Mouse (Mus musculus) forebrain, embryonic 16.5 days (tissue): ENCODE measurements at regions not wholly inside any gene's neighbourhood (a gene's known extent, or its start where the extent isn't known, plus 50 kb on each side); places are given as distances from the start of the nearest gene placed in this dataset.

Source experiments
- ATAC-seq: fragments of 200-750 bp; cut with Nextera tagmentation; 2 replicates; pipeline ENCODE4 v1.8.0; 2017; ENCODE audit warnings: mild to moderate bottlenecking, moderate library complexity
- H3K27ac ChIP-seq: fragments of 300-500 bp; sonication (generic); 2 replicates; pipeline ENCODE4 v1.5.1; 2014; ENCODE audit warnings: low read length, control low read depth
- H3K27me3 ChIP-seq: fragments of 300-500 bp; sonication (generic); replicated peaks from 2 replicates; pipeline ENCODE4 v1.6.1; 2014; ENCODE audit warnings: low read length; ENCODE audit not compliant: control insufficient read depth, insufficient read depth
- H3K36me3 ChIP-seq: fragments of 300-500 bp; sonication (generic); 2 replicates; pipeline ENCODE4 v1.6.1; 2014; ENCODE audit not compliant: control insufficient read depth, insufficient read depth
- H3K4me1 ChIP-seq: fragments of 300-500 bp; sonication (generic); replicated peaks from 2 replicates; pipeline ENCODE4 v1.6.1; 2014; ENCODE audit warnings: low read length; ENCODE audit not compliant: control insufficient read depth, insufficient read depth
- H3K4me2 ChIP-seq: fragments of 300-500 bp; sonication (generic); 2 replicates; pipeline ENCODE4 v1.6.1; 2014; ENCODE audit warnings: mild to moderate bottlenecking, low read length, control low read depth
- H3K4me3 ChIP-seq: fragments of 300-500 bp; sonication (generic); replicated peaks from 2 replicates; pipeline ENCODE4 v1.5.1; 2014; ENCODE audit warnings: mild to moderate bottlenecking, low read length, control low read depth
- H3K9ac ChIP-seq: fragments of 300-500 bp; sonication (generic); replicated peaks from 2 replicates; pipeline ENCODE4 v1.6.1; 2014; ENCODE audit warnings: low read depth, low read length, control low read depth
- H3K9me3 ChIP-seq: fragments of 300-500 bp; sonication (generic); 2 replicates; pipeline ENCODE4 v1.6.1; 2016; ENCODE audit warnings: low read length; ENCODE audit not compliant: control insufficient read depth
- WGBS: fragments of 180-500 bp; shearing (Covaris S2); extraction: QIAGEN DNeasy Blood & Tissue Kit; methylation state at CpG from one replicate; pipeline ENCODE4 v1.1.7; 2014; 5-methylcytosine and 5-hydroxymethylcytosine counted together

- H3K9ac ChIP-seq: no peak overlapping the region
- peak overlapping the region; percentile 4 for H3K4me2 ChIP-seq
- no peaks in the 10 kb centered on the region for H3K27me3 ChIP-seq
- ATAC-seq: peak; percentile 89
- 0 out of 2 replicates have a peak overlapping the region, but pooled peaks have one; percentile 8 for H3K27ac ChIP-seq
- no peak overlapping the region for H3K4me3 ChIP-seq
- H3K9me3 ChIP-seq: no peaks in the 10 kb centered on the region
- 6% methylated on average over 12 of the region's 12 CpGs for WGBS
- H3K36me3 ChIP-seq: no peaks in the 10 kb centered on the region
- H3K4me1 ChIP-seq: peaks cover 13% of the 10 kb centered on the region
Measured at GRCm38 (mm10) chr11:40572953-40573757, 121.8 kb downstream of the Mat2b start.

DNA sequence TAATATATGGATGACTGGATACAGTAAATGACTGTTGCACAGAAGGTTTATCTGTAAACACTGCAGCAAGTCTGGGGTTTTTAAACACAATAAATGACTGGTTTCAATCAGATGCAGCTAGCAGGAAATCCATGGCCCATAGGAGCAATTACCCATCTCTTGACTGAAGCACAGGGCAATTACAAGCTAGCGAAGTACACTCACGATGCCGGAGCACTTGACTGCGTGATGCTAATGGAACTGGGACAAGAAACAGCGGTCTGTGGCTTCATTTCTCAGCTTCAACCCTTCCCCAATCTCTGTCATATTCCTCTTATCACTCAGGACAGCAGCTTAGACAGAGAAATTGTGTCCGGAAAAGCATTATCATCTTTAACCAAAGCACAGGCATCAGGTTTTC is 132.1 kb downstream of the Mat2b start:
- Histone ChIP-seq H3K36me3 (no peaks in the 10 kb centered on the region), H3K4me3 (no peak overlapping the region), H3K4me1 (no peaks in the 10 kb centered on the region), H3K27me3 (no peaks in the 10 kb centered on the region), H3K9me3 (no peaks in the 10 kb centered on the region), H3K9ac (no peak overlapping the region), H3K27ac (no peak overlapping the region), H3K4me2 (no peak overlapping the region)
- ATAC-seq: no peak
- WGBS: 79% methylated on average over 6 of the region's 6 CpGs

DNA sequence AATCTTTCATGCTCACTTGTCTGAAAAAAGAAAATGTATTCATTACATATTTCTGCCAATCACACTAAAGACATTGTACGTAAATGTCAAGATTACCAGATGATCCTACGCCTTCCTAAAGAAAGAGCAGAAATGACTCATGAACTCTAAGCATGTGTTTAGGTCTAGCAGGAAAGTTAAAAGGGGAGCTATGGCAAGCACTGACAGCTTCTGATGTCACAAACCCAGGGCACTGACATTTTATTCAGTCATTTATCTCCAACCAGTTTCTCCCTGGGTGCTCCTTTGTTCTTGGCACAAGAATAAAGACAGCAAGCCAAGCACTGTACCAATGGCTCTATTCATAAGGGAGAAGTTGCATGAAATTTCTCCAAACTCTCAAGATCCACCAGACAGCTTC is 133.0 kb downstream of the Mat2b start:
- Histone ChIP-seq H3K4me1 (no peaks in the 10 kb centered on the region), H3K9me3 (no peaks in the 10 kb centered on the region), H3K27ac (no peak overlapping the region), H3K9ac (no peak overlapping the region), H3K36me3 (no peaks in the 10 kb centered on the region), H3K27me3 (no peaks in the 10 kb centered on the region), H3K4me2 (no peak overlapping the region), H3K4me3 (no peak overlapping the region)
- 81% methylated on average over 2 of the region's 2 CpGs for WGBS
- ATAC-seq: no peak

GRCm38 (mm10) chr11:40561400-40561799 is 133.6 kb downstream of the Mat2b start:
- H3K9me3 ChIP-seq: no peaks in the 10 kb centered on the region
- ATAC-seq: no peak
- WGBS: 98% methylated on average over 2 of the region's 2 CpGs
- no peak overlapping the region for H3K4me3 ChIP-seq
- H3K9ac ChIP-seq: no peak overlapping the region
- H3K4me2 ChIP-seq: no peak overlapping the region
- no peaks in the 10 kb centered on the region for H3K27me3 ChIP-seq
- no peaks in the 10 kb centered on the region for H3K36me3 ChIP-seq
- no peaks in the 10 kb centered on the region for H3K4me1 ChIP-seq
- no peak overlapping the region for H3K27ac ChIP-seq

DNA sequence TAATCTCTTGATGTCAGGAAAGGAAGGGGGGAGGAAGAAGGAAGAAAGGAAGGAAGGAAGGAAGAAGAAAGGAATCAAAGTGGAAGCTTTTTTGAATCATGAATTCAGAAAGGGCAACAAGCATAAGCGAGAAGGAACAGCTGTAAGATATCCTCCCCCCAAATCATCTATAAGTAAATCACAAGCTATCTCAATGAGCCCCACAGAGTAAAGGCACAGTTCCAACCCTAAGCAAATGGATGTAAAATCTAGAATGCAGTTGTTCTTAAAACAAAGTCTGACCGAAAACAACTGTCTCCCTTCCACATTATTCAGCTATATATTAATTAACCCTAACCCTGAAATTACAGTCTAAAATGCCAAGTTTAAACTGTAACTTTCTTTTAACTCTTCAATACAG is 136.5 kb downstream of the Mat2b start:
- ATAC-seq: no peak
- H3K27ac ChIP-seq: no peak overlapping the region
- no peaks in the 10 kb centered on the region for H3K4me1 ChIP-seq
- H3K27me3 ChIP-seq: no peaks in the 10 kb centered on the region
- H3K4me2 ChIP-seq: no peak overlapping the region
- H3K9ac ChIP-seq: no peak overlapping the region
- no peak overlapping the region for H3K4me3 ChIP-seq
- no peaks in the 10 kb centered on the region for H3K9me3 ChIP-seq
- no peaks in the 10 kb centered on the region for H3K36me3 ChIP-seq
- 97% methylated on average over 2 of the region's 2 CpGs for WGBS

DNA sequence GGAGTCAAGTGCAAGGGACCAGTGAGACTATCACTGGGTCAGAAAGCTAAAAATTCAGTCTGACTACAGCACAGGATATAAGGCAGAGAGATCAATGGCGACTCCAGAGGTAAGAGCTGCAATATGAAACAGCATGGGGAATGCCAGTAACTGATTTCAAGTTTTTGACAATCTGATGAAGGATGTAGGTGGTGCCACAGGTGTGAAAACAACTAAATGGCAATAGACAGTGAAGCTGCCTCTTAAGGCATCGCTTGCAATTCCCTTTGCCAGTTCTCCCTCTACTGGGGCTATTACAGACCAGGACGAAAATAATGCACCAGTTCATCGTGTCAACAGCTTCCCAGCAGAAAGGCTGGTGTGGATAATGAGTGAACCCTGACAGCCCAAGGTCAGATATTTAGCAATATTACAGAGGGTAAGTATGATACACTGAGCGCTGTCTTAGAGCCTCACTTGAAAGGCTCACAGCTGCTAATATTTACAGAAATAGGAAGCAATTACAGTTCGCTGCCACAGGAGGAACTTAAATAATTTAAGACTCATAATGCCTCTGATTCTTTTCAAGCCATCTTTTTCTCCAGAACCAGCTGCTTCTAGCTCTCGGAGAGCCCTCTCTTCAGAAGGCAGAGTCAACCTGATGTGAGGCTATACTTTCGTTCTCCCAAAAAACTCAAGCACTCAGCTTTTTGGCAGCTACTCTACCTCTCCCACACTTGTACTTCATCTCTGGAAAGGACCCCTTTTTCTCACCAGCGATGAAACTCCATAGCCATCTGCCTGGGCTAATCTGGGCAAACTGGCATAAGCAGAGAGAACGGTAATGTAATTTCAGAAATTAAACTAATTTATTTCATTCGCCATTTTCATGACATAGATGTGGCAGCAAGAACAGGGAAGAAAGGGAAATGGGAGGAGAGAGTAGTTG is 139.9 kb downstream of the Mat2b start:
- Histone ChIP-seq H3K36me3 (no peaks in the 10 kb centered on the region), H3K27ac (peak overlapping the region; percentile 4), H3K4me2 (no peak overlapping the region), H3K9ac (no peak overlapping the region), H3K4me3 (no peak overlapping the region), H3K9me3 (no peaks in the 10 kb centered on the region), H3K4me1 (no peaks in the 10 kb centered on the region), H3K27me3 (no peaks in the 10 kb centered on the region)
- 64% methylated on average over 11 of the region's 11 CpGs for WGBS
- peak; percentile 57 for ATAC-seq

DNA sequence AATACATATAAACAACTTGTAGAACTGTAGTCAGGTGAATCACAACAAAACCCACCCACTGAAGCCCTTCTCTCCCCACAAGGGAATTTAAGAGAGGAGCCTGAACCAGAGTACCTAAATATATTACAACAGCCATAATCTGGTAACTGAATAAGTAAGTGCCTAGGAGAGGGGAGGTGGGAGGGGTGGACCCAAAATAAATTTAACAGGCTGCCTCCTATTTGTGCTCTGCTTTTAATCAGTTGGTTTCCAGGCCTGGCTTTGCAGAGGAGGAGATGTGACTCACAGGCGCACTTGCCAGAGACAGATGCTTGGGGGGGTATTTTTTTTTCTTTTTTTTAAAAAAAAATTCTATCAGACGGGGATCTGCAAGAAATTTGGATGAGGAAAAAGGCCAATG is 142.9 kb downstream of the Mat2b start:
- Histone ChIP-seq H3K4me3 (no peak overlapping the region), H3K9ac (no peak overlapping the region), H3K4me2 (no peak overlapping the region), H3K27ac (peak overlapping the region; percentile 15; the same call in 1 of the 2 replicates), H3K4me1 (no peaks in the 10 kb centered on the region), H3K36me3 (no peaks in the 10 kb centered on the region), H3K9me3 (no peaks in the 10 kb centered on the region), H3K27me3 (no peaks in the 10 kb centered on the region)
- ATAC-seq: peak; percentile 62; the same call in 1 of the 2 replicates
- WGBS: 60% methylated on average over 2 of the region's 2 CpGs

GRCm38 (mm10) chr11:40546596-40546995 is 148.4 kb downstream of the Mat2b start:
- H3K27me3 ChIP-seq: no peaks in the 10 kb centered on the region
- H3K9ac ChIP-seq: no peak overlapping the region
- no peak for ATAC-seq
- no peak overlapping the region for H3K4me3 ChIP-seq
- no peaks in the 10 kb centered on the region for H3K36me3 ChIP-seq
- WGBS: 68% methylated on average over 2 of the region's 2 CpGs
- H3K9me3 ChIP-seq: no peaks in the 10 kb centered on the region
- no peak overlapping the region for H3K4me2 ChIP-seq
- H3K4me1 ChIP-seq: no peaks in the 10 kb centered on the region
- H3K27ac ChIP-seq: no peak overlapping the region

DNA sequence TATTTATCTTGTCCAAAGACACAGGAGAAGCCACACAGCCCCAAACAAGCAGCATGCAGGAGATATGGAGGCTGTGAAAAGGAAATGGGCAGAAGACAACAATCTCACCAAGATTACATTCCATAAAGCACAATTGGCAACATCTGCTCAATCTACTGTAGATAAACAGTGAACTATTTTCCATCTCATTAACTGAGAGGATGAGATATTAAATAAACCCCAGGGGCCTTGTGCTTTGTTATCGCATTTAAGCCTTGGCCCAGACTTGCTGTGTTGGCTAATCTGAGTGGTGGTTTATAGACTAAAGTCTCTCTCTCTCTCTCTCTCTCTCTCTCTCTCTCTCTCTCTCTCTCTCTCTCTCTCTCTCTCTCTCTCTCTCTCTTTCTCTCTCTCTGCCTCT is 149.5 kb downstream of the Mat2b start:
- no peak overlapping the region for H3K4me3 ChIP-seq
- WGBS: 59% methylated on average over 1 of the region's 1 CpGs
- no peak overlapping the region for H3K9ac ChIP-seq
- no peaks in the 10 kb centered on the region for H3K27me3 ChIP-seq
- no peak for ATAC-seq
- no peaks in the 10 kb centered on the region for H3K9me3 ChIP-seq
- no peak overlapping the region for H3K4me2 ChIP-seq
- no peak overlapping the region for H3K27ac ChIP-seq
- H3K4me1 ChIP-seq: no peaks in the 10 kb centered on the region
- no peaks in the 10 kb centered on the region for H3K36me3 ChIP-seq
